Mouse (Mus musculus) neural tube, embryonic 13.5 days (tissue): ENCODE measurements at regions not wholly inside any gene's neighbourhood (a gene's known extent, or its start where the extent isn't known, plus 50 kb on each side); places are given as distances from the start of the nearest gene placed in this dataset.
"Not testable (repeated sequence)": the region's sequence is repeated elsewhere in the genome, so short reads cannot be mapped to it uniquely, and the experiment has no call there.

Experiments used
- ATAC-seq: fragments of 200-750 bp; cut with Nextera tagmentation; 2 replicates; pipeline ENCODE4 v1.8.0; 2017; ENCODE audit warnings: low read depth, mild to moderate bottlenecking, moderate TSS enrichment, moderate library complexity
- H3K27ac ChIP-seq: fragments of 300-500 bp; sonication (generic); replicated peaks from 2 replicates; pipeline ENCODE4 v1.5.1; 2015; ENCODE audit warnings: moderate library complexity, mild to moderate bottlenecking, inconsistent platforms
- H3K27me3 ChIP-seq: fragments of 300-500 bp; sonication (generic); 2 replicates; pipeline ENCODE4 v1.6.1; 2015; ENCODE audit warnings: mild to moderate bottlenecking, inconsistent platforms
- H3K36me3 ChIP-seq: fragments of 300-500 bp; sonication (generic); 2 replicates; pipeline ENCODE4 v1.6.1; 2015; ENCODE audit warnings: mild to moderate bottlenecking, inconsistent platforms
- H3K4me1 ChIP-seq: fragments of 300-500 bp; sonication (generic); replicated peaks from 2 replicates; pipeline ENCODE4 v1.6.1; 2015; ENCODE audit warnings: inconsistent platforms
- H3K4me2 ChIP-seq: fragments of 300-500 bp; sonication (generic); 2 replicates; pipeline ENCODE4 v1.6.1; 2015; ENCODE audit warnings: inconsistent platforms, mild to moderate bottlenecking, moderate library complexity
- H3K4me3 ChIP-seq: fragments of 300-500 bp; sonication (generic); 2 replicates; pipeline ENCODE4 v1.5.1; 2015; ENCODE audit warnings: mild to moderate bottlenecking, inconsistent platforms
- H3K9ac ChIP-seq: fragments of 300-500 bp; sonication (generic); 2 replicates; pipeline ENCODE4 v1.6.1; 2015; ENCODE audit warnings: moderate library complexity, mild to moderate bottlenecking, inconsistent platforms
- H3K9me3 ChIP-seq: fragments of 300-500 bp; sonication (generic); 2 replicates; pipeline ENCODE4 v1.6.1; 2016; ENCODE audit warnings: inconsistent platforms
- WGBS: fragments of 180-500 bp; shearing (Covaris S2); methylation state at CpG from one replicate; pipeline ENCODE4 v1.1.7; 2015; 5-methylcytosine and 5-hydroxymethylcytosine counted together

DNA sequence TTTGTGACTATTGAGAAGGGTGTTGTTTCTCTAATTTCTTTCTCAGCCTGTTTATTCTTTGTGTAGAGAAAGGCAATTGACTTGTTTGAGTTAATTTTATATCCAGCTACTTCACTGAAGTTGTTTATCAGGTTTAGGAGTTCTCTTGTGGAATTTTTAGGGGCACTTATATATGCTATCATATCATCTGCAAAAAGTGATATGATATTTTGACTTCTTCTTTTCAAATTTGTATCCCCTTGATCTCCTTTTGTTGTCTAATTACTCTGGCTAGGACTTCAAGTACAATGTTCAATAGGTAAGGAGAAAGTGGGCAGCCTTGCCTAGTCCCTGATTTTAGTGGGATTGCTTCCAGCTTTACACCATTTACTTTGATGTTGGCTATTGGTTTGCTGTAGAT is 380.2 kb upstream of the Npsr1 start:
- not testable (repeated sequence) for H3K9ac ChIP-seq, H3K4me1 ChIP-seq, H3K27ac ChIP-seq, H3K9me3 ChIP-seq, H3K4me3 ChIP-seq, H3K27me3 ChIP-seq, H3K36me3 ChIP-seq, H3K4me2 ChIP-seq, ATAC-seq

DNA sequence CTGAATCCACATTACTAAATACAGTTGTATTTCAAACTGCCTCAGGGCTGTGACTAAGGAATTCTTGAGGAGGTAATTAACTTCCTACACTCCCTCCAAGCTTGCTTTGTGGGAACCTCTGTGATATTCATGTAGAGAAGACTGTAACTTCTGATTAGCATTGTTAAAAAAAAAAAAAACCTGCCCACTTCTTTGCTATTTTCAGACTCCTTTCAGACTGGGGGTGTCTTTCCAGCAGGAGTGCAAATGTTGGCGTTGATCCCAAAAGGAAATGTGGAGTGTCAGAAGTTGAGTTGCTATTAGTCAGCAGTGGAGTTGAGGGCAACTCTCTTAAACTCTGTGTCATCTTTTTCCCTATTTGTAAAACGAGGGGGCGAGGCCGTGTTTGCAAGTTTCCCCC is 369.0 kb upstream of the Npsr1 start:
- no peaks in the 10 kb centered on the region for H3K9me3 ChIP-seq
- H3K9ac ChIP-seq, result no peak overlapping the region
- no peaks in the 10 kb centered on the region for H3K36me3 ChIP-seq
- WGBS, result 81% methylated on average over 4 of the region's 4 CpGs
- no peak for ATAC-seq
- no peak overlapping the region for H3K27ac ChIP-seq
- H3K4me3 ChIP-seq, result no peak overlapping the region
- no peak overlapping the region for H3K4me2 ChIP-seq
- H3K4me1 ChIP-seq, result no peaks in the 10 kb centered on the region
- no peaks in the 10 kb centered on the region for H3K27me3 ChIP-seq

DNA sequence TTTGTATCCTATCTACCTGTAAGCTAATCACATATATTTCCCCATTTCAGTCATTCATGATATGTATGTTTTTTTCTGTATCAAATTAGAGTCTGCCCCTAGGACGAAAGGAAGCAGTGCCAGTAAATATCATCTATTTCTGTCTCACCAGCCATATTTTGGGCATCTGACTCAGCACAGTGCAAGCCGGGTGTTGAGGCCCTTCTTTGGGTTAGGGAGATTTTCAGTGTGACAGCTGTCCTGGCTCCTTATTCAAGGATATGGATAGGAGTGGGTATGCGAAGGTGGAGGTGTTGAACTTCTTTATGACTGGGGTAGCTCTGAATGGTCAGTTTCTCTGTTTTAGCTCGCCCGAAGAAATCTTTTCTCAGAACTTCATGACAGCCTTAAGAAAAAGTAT is 345.3 kb upstream of the Npsr1 start:
- ATAC-seq, result no peak
- no peak overlapping the region for H3K4me3 ChIP-seq
- no peaks in the 10 kb centered on the region for H3K27me3 ChIP-seq
- no peaks in the 10 kb centered on the region for H3K9me3 ChIP-seq
- H3K9ac ChIP-seq, result no peak overlapping the region
- no peak overlapping the region for H3K27ac ChIP-seq
- no peaks in the 10 kb centered on the region for H3K36me3 ChIP-seq
- H3K4me2 ChIP-seq, result no peak overlapping the region
- WGBS, result 90% methylated on average over 5 of the region's 5 CpGs
- no peaks in the 10 kb centered on the region for H3K4me1 ChIP-seq

DNA sequence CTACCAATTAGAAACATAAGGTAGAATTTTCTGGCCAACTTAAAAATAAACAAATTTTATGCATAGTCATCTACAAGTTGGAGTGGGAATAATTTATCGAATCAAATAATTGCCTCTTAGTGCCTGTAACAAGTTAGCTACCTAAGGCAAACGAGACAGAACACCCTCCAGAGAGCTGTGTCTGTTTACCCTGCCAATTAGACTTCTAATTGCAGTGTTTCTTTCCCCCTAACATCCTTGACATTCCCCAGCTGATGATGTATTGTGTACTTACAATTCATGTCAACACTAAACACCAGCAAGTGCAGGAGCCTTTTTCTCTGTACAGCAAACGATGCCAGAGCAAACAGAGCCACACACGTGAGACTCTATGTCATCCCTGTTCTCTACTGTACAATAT is 311.1 kb upstream of the Npsr1 start:
- Histone ChIP-seq H3K4me1 (no peaks in the 10 kb centered on the region), H3K36me3 (no peaks in the 10 kb centered on the region), H3K4me2 (no peak overlapping the region), H3K9me3 (no peaks in the 10 kb centered on the region), H3K27me3 (no peaks in the 10 kb centered on the region), H3K9ac (no peak overlapping the region), H3K4me3 (no peak overlapping the region), H3K27ac (no peak overlapping the region)
- ATAC-seq, result no peak
- WGBS, result 55% methylated on average over 4 of the region's 4 CpGs
